Mouse (Mus musculus) erythroblast, embryonic 14.5 days (primary cell): Measurements from ENCODE around the gene Cat.

Experiments
- GATA1 ChIP-seq: IDR thresholded peaks from 2 replicates; pipeline ENCODE4 v1.6.1; 2012; ENCODE audit warnings: low read length, inconsistent platforms, mixed read lengths
- TAL1 ChIP-seq: IDR thresholded peaks from 3 replicates; pipeline ENCODE4 v1.6.1; 2012; ENCODE audit warnings: low read length, inconsistent platforms, mixed read lengths

DNA sequence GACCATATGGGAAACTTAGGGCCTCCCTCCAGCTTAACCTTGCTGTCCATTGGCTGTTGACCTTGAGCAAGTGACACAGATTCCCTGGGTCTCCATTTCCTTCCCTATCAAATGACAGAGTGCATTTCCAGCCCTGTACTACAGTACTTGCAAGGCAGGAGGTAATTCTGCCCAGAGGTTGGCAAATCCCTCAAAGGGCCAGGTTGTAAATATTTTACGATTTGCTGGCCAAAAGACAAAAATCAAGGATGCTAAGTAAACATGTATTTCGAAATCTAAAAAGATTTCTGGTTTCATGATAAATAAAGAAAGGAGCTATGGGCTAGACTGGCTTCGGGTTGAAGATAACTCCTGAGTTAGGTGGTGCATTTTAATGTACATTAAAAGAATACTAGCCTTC is 56.6 kb downstream of the Cat start:
- no peak for TF ChIP-seq GATA1
- no peak for TF ChIP-seq TAL1
